Mouse (Mus musculus): ENCODE data around the gene Cntnap1. TPM values are rescaled to one million over a fixed set of nuclear protein-coding genes. Genes with fewer than 3 reads are reported as not detected.
"Not testable (repeated sequence)": the region's sequence is repeated elsewhere in the genome, so short reads cannot be mapped to it uniquely, and the experiment has no call there.

Cntnap1 gene
- total RNA-seq (2021): 1 to 10 TPM; 1.7 to 2.4 TPM

DNA sequence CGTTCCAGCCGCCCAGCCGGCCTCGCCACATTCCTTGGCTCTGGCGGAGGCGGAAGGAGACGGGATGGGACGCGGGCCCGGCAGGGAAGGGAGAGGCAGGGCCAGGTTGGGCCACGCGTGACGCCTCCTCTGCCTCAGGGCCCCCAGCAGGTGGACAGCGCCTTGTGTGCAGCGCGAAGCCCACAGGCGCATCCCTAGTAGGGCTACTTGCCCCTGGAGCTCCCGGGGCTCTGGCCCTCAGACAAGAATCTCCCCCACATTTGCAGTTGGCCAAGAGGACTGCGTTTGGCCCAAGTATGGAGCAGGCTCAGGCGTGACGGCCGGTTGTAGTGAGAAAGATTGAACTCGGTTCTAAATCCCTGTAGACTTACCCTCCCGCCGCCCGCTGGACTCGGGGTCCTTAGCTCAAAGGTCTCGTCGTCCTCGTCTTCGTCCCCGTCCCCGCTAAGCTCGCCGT, at the start of gene Cntnap1:
Gene Cntnap1, plus strand, starts transcription at position 170 of the 457 bp plus-strand sequence.
- intact Hi-C loops (cut with DNase I): no loop called here
- peak; percentile 68 for DNase-seq (ENCODE audit: low spot score)

DNA sequence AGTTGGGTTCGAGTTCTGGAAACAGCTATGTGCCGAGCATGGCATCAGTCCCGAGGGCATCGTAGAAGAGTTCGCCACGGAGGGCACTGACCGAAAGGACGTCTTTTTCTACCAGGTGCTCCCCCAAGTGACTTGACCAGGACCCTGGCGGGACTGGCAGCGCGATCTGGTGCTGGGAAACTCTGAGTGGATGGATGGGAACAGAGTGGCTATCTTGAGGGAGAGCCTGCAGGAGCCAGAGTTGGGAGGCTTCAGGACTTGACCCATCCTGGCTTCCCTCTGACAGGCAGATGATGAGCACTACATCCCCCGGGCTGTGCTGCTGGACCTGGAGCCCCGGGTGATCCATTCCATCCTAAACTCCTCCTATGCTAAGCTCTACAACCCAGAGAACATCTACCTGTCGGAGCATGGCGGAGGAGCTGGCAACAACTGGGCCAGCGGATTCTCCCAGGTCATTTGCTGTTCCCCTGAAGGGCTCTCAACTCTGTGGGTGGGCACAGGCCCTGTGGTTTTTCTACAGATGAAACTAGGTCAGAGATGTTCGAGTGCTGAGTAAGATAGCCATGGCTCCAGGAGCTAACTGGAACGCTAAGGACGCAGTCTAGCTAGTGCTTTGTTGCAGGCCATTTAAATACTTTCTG, 49.7 kb upstream of the Cntnap1 start:
- DNase-seq (ENCODE audit: low spot score): no peak
- intact Hi-C loops (cut with DNase I): loop anchor here (2.0 kb wide), 1 partner anchor 48 kb away; no protein-coding TSS in a partner anchor

DNA sequence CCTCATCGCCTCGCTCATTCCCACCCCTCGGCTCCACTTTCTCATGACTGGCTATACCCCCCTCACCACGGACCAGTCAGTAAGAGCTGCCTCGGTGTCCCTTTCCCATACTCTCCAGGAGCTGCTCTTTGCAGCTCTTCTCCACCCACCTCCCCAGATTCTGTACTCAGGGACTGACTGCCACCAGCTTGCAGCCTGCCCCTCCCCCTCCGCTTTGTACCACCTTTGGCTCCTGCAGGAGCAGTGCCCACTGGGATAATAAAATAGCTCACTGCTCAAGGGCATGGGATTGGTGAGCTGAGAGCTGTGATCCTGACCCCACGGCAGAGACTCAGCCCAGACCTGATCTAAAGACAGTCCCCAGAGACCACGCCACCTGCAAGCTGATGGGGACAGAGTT, 45.8 kb upstream of the Cntnap1 start:
- intact Hi-C loops (cut with DNase I); DNase-seq (ENCODE audit: low spot score): not testable (repeated sequence)

DNA sequence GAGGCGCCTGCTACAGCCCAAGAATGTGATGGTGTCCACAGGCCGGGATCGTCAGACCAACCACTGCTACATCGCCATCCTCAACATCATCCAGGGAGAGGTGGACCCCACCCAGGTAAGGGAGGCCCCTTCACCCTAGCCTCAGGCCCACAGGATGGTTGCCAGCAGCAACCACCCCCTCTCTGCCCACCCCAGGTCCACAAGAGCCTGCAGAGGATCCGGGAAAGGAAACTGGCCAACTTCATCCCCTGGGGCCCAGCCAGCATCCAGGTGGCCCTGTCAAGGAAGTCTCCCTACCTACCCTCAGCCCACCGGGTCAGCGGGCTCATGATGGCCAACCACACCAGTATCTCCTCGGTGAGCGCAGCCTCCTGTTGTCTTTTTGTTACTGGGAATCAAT, 45.3 kb upstream of the Cntnap1 start:
- DNase-seq (ENCODE audit: low spot score); intact Hi-C loops (cut with DNase I): not testable (repeated sequence)

DNA sequence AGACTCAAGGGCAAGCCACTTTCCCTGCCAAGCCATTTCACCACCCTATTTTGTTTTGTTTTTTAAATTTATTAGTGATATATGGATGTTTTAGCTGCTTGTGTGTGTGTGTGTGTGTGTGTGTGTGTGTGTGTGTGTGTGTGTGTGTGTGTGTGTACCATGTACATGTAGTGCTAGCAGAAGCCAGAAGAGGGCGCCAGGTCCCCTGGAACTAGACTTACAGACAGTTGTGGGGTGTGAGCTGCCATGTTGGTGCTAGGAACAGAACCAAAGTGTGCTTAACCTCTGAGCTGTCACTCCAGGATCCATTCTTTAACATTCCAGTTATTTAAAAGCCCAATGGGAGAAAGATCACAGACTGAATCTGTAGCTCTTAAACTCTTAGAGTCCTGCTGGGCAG, 43.2 kb upstream of the Cntnap1 start:
- intact Hi-C loops (cut with DNase I): no loop called here
- no peak for DNase-seq (ENCODE audit: low spot score)

DNA sequence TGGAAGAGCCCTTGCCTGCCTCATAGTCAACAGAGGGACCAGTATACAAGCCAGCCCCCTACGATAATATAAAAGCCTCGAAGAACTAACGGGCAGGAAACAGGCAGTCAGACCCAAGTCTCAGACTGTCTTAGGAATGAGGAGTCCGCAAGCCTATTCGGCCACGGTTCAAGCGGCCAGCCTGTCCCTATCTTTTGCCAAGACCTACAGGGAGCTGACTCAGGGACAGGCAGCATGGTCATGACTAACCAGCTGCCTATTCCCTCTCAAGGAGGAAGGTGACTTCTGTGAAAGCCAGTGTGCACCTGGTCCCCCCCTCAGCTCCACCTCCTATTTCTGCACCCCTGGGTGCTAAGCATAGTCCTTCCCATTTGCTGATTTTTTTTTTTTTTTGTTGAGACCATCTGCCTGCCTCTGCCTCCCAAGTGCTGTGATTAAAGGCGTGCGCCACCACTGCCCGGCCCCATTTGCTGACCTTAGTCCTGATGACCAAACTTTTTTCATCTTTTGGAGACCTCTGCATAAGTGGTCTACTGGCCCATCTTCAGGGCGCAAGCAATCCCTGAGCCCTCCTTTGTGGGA, 41.2 kb upstream of the Cntnap1 start:
- DNase-seq (ENCODE audit: low spot score): no peak
- intact Hi-C loops (cut with DNase I): no loop called here

DNA sequence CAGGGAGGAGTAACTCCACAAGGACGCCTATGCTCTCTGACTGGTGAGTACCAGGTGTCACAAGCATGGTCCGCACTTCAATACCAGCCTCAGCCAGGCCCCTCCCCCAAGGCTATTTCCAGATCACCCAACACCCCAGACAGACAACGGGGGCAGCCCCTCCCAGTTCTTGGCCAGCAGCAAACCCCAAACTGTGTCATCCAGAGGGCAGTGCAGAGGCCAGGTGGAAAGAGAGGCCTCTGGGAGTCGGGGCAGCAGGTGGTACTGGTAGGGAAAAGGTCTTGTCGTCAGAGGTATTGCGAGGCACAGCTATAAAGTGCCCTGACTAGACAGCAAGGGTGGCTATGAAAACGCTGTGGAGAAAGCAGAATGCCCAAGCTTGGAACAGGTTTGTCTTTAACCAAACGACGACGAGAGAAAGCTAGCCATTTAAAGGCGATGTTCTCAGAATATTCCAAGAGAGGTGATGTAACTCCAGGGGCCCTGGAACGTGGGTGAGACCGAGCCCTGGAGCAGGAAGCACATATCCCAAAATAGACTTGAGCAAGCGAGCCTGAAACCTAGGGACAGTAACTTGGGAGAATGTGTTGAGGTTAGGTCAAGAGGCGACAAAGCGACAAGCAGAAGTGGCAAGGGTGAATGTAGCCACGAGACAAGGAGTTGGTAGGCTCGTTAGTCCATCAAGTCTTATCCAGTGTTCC, 40.1 kb upstream of the Cntnap1 start:
- intact Hi-C loops (cut with DNase I): no loop called here
- DNase-seq (ENCODE audit: low spot score): peak; percentile 46

DNA sequence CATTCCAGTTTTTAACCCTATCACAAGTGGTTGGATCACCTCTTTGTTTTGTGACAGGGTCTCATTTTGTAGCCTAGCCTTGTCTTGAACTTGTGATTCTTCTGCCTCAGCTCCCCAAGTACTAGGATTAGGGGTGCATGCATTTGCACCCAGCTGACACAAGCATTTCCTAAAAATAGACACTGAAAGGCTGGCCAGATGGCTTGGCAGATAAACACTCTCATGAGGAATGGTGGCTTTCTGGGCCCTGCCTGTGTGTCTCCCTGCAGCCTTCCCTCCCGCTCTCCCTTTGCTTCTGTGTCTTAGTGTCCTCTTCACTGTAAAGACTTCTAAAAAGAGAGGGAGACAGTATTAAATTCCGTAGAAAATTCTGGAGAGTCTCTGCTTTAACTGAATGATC, 39.1 kb upstream of the Cntnap1 start:
- no peak for DNase-seq (ENCODE audit: low spot score)
- intact Hi-C loops (cut with DNase I): no loop called here

DNA sequence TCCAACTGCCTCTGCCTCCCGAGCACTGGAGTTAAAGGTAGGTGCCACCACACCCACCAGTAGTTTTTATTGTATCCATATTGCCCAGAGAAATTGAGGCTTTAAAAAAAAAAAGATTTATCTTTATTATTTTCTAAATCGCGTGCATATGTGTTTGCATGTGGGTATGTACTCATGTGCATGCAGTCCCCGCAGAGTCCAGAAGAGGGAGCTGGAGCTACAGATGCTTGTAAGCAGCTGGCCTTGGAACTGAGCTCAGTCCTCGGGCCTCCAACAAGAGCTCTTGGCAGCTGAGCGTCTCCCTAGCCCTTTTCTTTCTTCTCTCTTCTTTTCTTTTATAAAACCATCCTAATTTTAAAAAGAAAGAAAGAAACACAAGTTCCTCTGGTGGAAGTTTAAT, 38.6 kb upstream of the Cntnap1 start:
- DNase-seq (ENCODE audit: low spot score): no peak
- intact Hi-C loops (cut with DNase I): no loop called here

DNA sequence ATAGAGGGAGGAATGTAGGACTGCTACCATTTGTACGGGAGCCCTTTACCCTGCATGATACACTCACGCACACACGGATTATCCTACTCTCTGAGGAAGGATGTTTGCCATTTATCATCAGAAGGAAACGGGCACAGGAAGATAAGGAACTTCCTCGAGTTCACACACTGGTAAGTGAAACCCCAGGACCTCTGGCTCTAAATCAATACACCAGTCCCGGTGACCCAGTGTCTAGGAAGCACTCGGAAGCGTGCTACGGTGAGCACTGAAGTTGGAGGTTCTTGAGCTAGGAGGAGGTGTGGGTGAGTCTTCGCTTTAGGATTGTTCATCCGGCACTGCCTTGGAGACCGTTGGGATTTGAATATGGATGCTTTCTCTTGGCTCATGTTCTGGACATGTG, 37.3 kb upstream of the Cntnap1 start:
- intact Hi-C loops (cut with DNase I): no loop called here
- no peak for DNase-seq (ENCODE audit: low spot score)

DNA sequence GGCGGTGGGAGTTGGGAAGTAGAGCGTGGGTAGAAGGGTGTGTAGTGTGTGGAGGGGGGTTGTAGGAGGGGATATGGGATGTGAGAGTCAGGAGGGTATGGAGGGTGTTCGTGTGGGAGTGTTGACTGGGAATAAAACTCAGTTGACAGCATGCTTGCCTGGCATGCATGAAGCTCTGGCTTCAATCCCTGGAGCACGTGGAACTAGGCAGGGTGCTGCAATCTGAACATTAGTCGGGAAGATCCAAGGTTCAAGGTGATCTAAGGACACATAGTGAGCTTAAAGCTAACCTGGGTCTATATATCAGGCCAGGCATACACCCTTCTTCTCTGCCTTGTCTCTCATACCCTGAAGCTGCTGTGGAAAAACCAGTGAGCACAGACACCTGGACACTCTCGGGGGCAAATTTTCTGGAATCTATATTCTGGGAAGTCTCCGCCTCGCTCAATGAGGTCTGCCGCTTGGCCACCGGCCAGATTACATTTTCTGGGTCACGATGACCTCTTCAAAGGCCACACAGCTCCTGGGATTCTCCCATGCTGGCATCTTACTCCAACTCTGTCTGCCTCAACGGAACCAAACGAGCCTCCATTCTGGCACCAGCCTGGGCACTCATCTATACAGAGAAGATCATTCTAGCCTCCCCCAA, 36.0 kb upstream of the Cntnap1 start:
- DNase-seq (ENCODE audit: low spot score): no peak
- intact Hi-C loops (cut with DNase I): no loop called here

DNA sequence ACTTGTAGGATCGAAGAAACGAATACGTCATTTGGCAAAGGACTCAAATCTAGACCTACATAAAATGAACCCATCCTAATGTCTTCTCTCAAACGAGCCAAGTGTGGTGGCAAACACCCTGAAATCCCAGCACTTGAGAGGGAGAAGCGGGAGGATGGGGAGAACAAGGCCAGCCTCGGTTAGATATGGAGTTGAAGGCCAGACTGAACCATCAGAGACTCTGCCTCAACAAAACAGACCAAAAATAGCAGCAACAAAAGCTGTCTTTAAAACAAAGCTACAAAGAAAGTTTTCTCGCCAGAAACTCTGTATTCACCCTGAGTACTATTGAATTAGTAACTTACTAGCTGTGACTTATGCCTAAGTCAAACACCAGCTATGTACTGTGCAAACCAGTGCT, 33.3 kb upstream of the Cntnap1 start:
- intact Hi-C loops (cut with DNase I): no loop called here
- DNase-seq (ENCODE audit: low spot score): no peak

DNA sequence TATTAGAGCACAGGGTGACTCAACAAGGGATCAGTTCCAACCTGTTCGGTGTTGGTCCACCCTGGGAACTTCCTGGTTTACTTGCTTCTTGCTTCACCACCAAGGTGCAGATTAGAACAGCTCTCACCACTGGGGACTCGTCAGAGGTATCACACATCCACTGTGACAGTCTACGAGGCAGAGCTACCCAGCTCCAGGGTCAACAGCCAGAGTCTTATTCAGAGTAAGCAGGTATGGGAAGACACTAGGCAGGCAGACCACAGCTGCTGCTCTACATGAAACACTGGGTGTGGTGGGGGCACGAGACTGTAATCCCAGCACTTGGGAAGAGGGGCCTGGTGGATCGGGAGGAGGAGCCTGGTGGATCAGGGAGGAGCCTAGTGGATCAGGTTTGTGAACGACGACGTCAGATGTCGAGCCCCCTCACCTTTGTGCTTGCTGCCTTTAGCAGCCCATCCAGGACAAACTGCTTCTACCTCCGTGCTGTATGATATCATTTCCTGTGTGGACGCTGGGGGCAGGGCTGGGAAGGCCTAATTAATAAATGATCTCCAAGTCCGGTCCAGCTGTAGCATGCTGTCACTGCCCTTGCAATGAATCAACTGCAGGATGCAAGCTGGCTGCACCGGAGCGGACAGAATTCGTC, 31.7 kb upstream of the Cntnap1 start:
- intact Hi-C loops (cut with DNase I): no loop called here
- no peak for DNase-seq (ENCODE audit: low spot score)

DNA sequence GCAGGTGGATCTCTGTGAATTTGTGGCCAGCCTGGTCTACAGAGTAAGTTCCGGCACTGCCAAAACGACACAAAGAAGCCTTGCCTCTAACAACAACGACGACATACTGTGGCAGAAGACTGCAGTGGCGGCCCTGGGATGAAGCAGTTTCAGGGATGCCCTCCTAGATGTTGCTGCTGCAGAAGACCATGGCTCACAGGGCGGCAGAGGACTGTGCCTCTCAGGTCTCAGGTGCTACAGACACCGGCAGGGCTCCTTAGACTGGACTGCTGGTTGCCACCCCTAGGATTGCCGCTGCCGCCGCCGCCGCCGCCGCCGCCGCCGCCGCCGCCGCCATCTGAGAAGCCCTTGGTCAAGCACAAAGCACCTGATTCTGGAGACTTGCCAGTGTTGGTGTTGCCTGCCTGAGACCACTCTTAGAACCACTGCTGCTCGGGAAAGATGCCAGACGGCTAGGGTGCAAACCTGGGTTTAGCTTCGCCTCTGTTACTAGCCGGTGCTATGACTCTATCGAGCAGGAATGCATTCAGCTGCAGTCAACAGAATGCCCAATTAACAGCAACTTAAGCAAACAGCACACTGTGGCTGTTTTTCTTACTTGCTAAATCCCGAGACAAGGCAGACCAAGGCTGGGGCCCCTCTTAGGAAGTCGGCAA, 30.0 kb upstream of the Cntnap1 start:
- intact Hi-C loops (cut with DNase I): no loop called here
- no peak for DNase-seq (ENCODE audit: low spot score)

DNA sequence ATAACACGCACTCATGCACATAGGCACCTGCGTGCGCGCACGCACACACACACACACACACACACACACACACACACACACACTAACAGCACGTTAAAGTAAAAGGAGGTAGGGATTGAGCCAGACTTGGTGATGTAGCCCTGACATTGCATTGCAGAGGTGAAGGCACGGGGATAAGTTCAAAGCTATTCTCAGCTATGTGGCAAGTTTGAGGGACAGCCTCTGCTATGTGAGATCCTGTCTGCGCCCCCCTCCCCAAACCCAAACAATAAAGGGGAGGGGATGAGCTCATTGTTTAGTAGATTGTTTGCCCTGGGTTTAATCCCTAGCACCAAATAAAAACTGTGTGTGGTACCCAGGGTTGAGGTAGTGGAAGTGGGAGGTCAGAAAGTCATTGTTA, 29.2 kb upstream of the Cntnap1 start:
- intact Hi-C loops (cut with DNase I): no loop called here

DNA sequence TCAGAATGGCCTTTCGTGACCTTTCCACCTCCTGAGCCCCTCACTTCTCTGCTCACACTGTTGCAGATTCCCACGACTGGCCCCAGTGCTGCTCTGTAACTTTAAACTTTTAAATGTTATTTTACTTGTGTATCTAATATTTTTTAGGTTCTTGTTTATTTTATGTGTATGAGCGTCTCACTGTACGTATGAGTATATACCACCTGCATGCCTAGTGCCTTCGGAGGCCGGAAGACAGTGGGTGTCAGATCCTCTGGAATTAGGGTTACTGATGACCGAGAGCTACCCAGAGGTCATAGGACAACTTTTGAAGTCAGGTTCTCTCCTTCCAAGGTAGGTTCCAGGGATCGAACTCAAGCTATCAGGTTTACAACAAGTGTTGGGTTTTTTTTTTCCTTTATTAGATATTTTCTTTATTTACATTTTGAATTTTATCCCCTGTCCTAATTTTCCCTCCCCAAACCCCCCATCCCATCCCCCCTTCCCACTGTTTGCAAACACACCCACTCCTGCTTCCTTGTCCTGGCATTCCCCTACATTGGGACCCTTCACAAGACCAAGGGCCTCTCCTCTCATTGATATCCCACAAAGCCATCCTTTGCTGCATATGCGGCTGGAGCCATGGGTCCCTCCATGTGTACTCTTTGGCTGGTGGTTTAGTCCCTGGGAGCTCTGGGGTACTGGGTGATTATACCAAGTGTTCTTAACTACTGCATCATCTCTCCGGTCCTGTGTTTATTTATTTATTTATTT, 27.9 kb upstream of the Cntnap1 start:
- DNase-seq (ENCODE audit: low spot score): no peak
- intact Hi-C loops (cut with DNase I): no loop called here

More for the DNA sequence above, 29.2 kb upstream of the Cntnap1 start:
- DNase-seq (ENCODE audit: low spot score): no peak

DNA sequence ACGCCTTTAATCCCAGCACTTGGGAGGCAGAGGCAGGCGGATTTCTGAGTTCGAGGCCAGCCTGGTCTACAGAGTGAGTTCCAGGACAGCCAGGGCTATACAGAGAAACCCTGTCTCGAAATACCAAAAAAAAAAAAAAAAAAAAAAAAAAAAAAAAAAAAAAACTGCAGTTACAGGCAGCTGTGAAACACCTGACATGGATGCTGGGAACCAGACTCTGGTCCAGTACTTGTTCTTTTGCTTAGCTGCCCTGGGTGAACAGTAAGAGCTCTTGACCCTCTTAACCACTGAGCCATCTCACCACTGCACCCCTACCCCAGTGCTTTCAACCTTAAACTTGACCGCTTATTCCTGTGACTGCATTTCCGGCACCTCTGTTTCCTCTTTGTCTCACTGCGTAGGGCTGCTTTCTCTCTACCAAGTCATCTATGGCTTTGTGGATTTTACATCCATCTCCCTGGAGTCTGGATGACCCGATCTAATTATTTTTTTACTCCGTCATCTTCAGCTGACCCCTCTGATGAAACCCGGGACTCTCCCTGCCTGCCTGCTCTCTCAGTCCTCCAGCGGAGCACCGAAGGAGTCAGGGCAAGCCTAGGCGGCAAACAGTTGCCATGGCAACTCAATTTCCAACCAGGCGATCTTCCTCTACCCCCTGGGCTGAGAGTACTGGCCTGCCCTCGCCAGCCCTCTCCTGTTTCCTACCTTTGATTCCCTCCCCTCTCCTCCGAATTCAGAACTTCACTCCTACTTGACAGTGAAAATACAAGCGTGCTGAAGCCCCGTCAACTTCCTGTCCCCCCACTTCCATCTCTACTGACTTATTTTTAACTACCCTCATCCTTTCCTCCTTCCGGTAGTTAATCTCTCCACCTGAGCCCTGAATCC, 26.7 kb upstream of the Cntnap1 start:
- DNase-seq (ENCODE audit: low spot score): no peak
- intact Hi-C loops (cut with DNase I): no loop called here

DNA sequence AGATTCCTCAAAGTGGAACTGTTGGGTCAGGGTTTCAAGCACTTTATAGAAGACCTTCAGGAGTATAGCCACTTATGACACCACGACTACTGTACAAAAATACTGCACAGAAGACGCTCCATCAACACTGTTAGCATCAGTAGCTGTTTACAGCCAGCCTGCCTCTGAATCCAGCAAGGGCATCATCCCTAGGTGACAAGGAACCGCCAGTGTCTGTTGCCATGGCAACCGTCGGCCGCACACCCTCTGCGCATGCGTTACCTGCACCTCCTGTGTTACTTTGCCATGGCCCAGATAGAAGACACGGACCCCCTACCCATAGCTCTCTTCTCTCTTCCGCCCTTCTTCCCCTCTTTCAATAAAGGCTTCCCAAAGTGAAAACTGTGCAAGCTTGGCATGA, 23.9 kb upstream of the Cntnap1 start:
- no peak for DNase-seq (ENCODE audit: low spot score)
- intact Hi-C loops (cut with DNase I): no loop called here

Measured in heart, postnatal 25 days (tissue).